Mouse (Mus musculus) forebrain, embryonic 15.5 days (tissue): ENCODE measurements around the gene Gm21988. TPM values are rescaled to one million over a fixed set of nuclear protein-coding genes. Genes with fewer than 3 reads are reported as not detected.

Source experiments
- ATAC-seq: fragments of 200-750 bp; cut with Nextera tagmentation; replicated peaks from 2 replicates; pipeline ENCODE4 v1.8.0; 2017; ENCODE audit warnings: mild to moderate bottlenecking, moderate TSS enrichment, moderate library complexity
- H3K27ac ChIP-seq: fragments of 300-500 bp; sonication (generic); replicated peaks from 2 replicates; pipeline ENCODE4 v1.5.1; 2015; ENCODE audit warnings: mild to moderate bottlenecking, inconsistent platforms
- H3K27me3 ChIP-seq: fragments of 300-500 bp; sonication (generic); 2 replicates; pipeline ENCODE4 v1.6.1; 2015; ENCODE audit warnings: inconsistent platforms
- H3K36me3 ChIP-seq: fragments of 300-500 bp; sonication (generic); 2 replicates; pipeline ENCODE4 v1.6.1; 2015; ENCODE audit warnings: mild to moderate bottlenecking, inconsistent platforms
- H3K4me1 ChIP-seq: fragments of 300-500 bp; sonication (generic); 2 replicates; pipeline ENCODE4 v1.6.1; 2015; ENCODE audit warnings: inconsistent platforms
- H3K4me2 ChIP-seq: fragments of 300-500 bp; sonication (generic); replicated peaks from 2 replicates; pipeline ENCODE4 v1.6.1; 2015; ENCODE audit warnings: mild to moderate bottlenecking, inconsistent platforms
- H3K4me3 ChIP-seq: fragments of 300-500 bp; sonication (generic); 2 replicates; pipeline ENCODE4 v1.5.1; 2015; ENCODE audit warnings: mild to moderate bottlenecking, inconsistent platforms
- H3K9ac ChIP-seq: fragments of 300-500 bp; sonication (generic); replicated peaks from 2 replicates; pipeline ENCODE4 v1.6.1; 2015; ENCODE audit warnings: mild to moderate bottlenecking, inconsistent platforms
- H3K9me3 ChIP-seq: fragments of 300-500 bp; sonication (generic); 2 replicates; pipeline ENCODE4 v1.6.1; 2016; ENCODE audit warnings: inconsistent platforms
- WGBS: fragments of 180-500 bp; shearing (Covaris S2); methylation state at CpG from one replicate; pipeline ENCODE4 v1.1.7; 2015; ENCODE audit warnings: mixed read lengths; 5-methylcytosine and 5-hydroxymethylcytosine counted together
- polyA plus RNA-seq: library from polyadenylated mRNA; unstranded; fragments of >200 nt; fragmentation: Nextera tagmentation; extraction: Ambion mirVana; gene quantifications from 2 replicates; pipeline ENCODE4 v1.2.1, GENCODE M21; 2015

Gene Gm21988
- polyA plus RNA-seq, 1 experiment from 2014 or later: 12.9 TPM

DNA sequence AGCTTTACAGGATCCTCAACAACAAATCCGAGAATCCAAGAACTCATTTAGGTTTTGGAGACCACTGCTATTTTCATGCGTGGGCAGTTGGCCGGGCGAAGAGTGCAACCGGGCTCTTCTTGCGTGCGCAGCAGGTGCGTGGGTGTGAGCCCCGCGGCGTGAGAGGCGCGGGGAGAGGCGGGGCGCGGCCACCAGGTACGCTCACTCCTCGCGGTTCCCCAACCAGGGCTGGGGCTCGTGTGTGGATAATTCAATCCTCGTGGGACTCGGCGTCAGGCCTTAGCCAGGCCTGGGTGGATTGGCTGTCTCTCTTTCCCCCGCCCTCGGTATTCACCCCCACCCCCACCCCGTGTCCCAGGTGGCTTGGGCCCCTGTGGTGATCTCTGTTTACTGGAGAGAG lies 25.9 kb downstream of the Gm21988 start:
- peak; percentile 36; the same call in 1 of the 2 replicates for ATAC-seq
- 3% methylated on average over 26 of the region's 26 CpGs for WGBS
- Histone ChIP-seq H3K27ac (no peak overlapping the region), H3K9me3 (no peaks in the 10 kb centered on the region), H3K4me1 (peaks cover 23% of the 10 kb centered on the region), H3K9ac (peak overlapping the region; percentile 41), H3K4me3 (peak overlapping the region; percentile 39), H3K4me2 (peak overlapping the region; percentile 65), H3K27me3 (peaks cover 49% of the 10 kb centered on the region), H3K36me3 (peaks cover 3% of the 10 kb centered on the region; the same call in 1 of the 2 replicates)

DNA sequence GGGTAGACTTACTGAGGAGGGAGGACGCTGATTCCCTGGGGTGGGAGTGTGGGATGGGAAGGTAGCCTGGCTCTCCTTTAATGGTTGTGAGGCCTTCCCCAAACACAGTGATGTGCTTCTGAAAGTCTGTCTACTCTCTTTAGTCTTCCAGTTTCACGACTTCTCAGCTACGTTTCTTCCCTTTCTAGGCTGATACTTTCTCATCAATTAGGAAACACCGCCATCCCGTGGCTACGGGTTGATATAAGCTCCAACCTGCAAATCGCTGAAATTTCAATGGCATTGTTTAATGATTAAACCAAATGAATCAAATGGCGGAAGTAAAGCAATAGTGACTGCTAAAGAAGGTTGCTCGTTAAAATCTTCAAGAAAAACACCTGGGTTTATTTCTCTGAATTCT lies 26.7 kb downstream of the Gm21988 start:
- H3K36me3 ChIP-seq: peaks cover 3% of the 10 kb centered on the region; the same call in 1 of the 2 replicates
- WGBS: 6% methylated on average over 9 of the region's 9 CpGs
- no peak overlapping the region for H3K27ac ChIP-seq
- no peak overlapping the region for H3K4me2 ChIP-seq
- no peak overlapping the region for H3K9ac ChIP-seq
- peaks cover 18% of the 10 kb centered on the region for H3K4me1 ChIP-seq
- no peaks in the 10 kb centered on the region for H3K9me3 ChIP-seq
- no peak overlapping the region; the same call in 1 of the 2 replicates for H3K4me3 ChIP-seq
- ATAC-seq: no peak
- peaks cover 49% of the 10 kb centered on the region for H3K27me3 ChIP-seq

DNA sequence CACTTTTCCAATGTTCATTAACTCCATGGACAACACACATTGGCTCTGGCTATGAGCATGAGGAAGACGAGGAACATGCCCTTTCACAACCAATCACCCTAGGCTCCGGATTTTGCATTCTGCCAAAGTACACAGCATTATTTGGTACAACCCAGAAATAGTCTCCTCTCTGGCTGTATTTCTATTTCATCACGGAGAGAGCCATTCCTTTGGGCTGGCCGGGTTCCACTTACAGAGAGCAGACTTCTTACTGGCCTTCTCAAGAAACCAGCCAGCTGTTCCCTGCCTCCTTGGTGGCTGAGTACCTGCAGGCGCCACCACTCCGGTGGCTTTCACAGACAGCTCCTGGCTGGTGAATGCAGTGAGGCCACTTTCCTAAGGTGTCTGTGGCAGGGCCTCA lies 27.2 kb downstream of the Gm21988 start, which contains the start of gene Slc16a11:
TSS of gene Slc16a11 (plus strand) at position 330 of the 400 bp plus-strand sequence.
- Histone ChIP-seq H3K27ac (no peak within 1 kb of the TSS), H3K9me3 (no peaks in the 10 kb centered on the region), H3K4me3 (peak within 1 kb of the TSS; percentile 39), H3K36me3 (peaks cover 3% of the 10 kb centered on the region; the same call in 1 of the 2 replicates), H3K9ac (0 out of 2 replicates have a peak within 1 kb of the TSS, but pooled peaks have one; percentile 41), H3K4me2 (peak within 1 kb of the TSS; percentile 65), H3K4me1 (peaks cover 18% of the 10 kb centered on the region), H3K27me3 (peaks cover 49% of the 10 kb centered on the region)
- no peak for ATAC-seq
- WGBS: 66% methylated on average over 6 of the region's 6 CpGs

DNA sequence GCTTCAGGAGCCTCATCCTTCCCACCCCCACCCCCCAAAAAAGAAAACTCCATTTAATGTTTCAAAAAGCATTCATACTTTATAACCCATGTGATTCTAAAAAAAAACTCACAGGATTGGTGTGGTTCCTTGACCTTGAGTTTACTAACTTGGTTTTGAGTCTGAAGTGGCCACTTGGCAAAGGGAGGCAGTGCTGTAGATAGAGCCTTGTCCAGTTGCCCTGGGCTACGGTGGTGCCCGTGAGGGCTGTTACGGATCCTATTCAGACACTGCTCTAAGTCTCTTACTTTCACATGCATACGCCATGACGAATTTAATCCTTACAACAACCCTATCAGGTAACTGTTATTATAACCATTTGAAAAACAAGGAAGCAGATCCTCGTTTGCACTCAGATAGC lies 27.7 kb downstream of the Gm21988 start:
- no peak for ATAC-seq
- peaks cover 18% of the 10 kb centered on the region for H3K4me1 ChIP-seq
- peaks cover 47% of the 10 kb centered on the region for H3K27me3 ChIP-seq
- H3K4me3 ChIP-seq: no peak overlapping the region
- 72% methylated on average over 6 of the region's 6 CpGs for WGBS
- no peak overlapping the region for H3K27ac ChIP-seq
- H3K4me2 ChIP-seq: no peak overlapping the region
- peaks cover 3% of the 10 kb centered on the region; the same call in 1 of the 2 replicates for H3K36me3 ChIP-seq
- H3K9ac ChIP-seq: no peak overlapping the region
- no peaks in the 10 kb centered on the region for H3K9me3 ChIP-seq

GRCm38 (mm10) chr11:70210681-70211080 lies 28.9 kb downstream of the Gm21988 start:
- no peak overlapping the region for H3K4me2 ChIP-seq
- ATAC-seq: no peak
- H3K27me3 ChIP-seq: peaks cover 36% of the 10 kb centered on the region
- WGBS: 96% methylated on average over 2 of the region's 2 CpGs
- H3K4me1 ChIP-seq: peaks cover 18% of the 10 kb centered on the region
- H3K4me3 ChIP-seq: no peak overlapping the region
- no peak overlapping the region for H3K9ac ChIP-seq
- no peak overlapping the region for H3K27ac ChIP-seq
- H3K9me3 ChIP-seq: no peaks in the 10 kb centered on the region
- no peaks in the 10 kb centered on the region for H3K36me3 ChIP-seq

GRCm38 (mm10) chr11:70208778-70209388 lies 30.7 kb downstream of the Gm21988 start:
- no peak overlapping the region for H3K27ac ChIP-seq
- 79% methylated on average over 5 of the region's 5 CpGs for WGBS
- ATAC-seq: no peak
- peaks cover 7% of the 10 kb centered on the region for H3K4me1 ChIP-seq
- no peak overlapping the region for H3K9ac ChIP-seq
- no peak overlapping the region for H3K4me2 ChIP-seq
- H3K4me3 ChIP-seq: no peak overlapping the region
- no peaks in the 10 kb centered on the region for H3K9me3 ChIP-seq
- H3K36me3 ChIP-seq: no peaks in the 10 kb centered on the region
- H3K27me3 ChIP-seq: peaks cover 18% of the 10 kb centered on the region

DNA sequence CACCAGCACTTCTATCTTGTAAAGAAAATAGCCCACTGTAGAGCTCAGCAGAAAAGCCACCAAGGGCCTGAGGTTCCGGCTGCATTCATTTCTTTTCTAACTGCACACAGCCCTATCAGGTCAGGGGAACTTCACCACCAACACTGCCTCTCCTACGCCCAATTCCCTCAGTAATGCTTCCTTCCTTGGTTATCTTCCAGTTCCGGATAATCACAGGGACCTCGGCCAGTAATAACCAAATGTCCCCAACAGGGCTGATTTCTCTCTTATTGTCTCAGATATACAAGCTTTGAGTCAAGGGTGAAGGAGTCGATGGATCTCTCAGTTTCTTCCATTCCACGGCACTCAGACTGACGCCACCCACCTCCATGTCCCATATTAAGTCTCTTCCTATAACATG lies 32.3 kb downstream of the Gm21988 start:
- H3K4me1 ChIP-seq: no peaks in the 10 kb centered on the region
- H3K9me3 ChIP-seq: no peaks in the 10 kb centered on the region
- H3K27ac ChIP-seq: no peak overlapping the region
- H3K4me3 ChIP-seq: no peak overlapping the region
- no peak overlapping the region for H3K9ac ChIP-seq
- no peaks in the 10 kb centered on the region for H3K36me3 ChIP-seq
- ATAC-seq: no peak
- 85% methylated on average over 7 of the region's 7 CpGs for WGBS
- H3K4me2 ChIP-seq: no peak overlapping the region
- peaks cover 3% of the 10 kb centered on the region; the same call in 1 of the 2 replicates for H3K27me3 ChIP-seq

DNA sequence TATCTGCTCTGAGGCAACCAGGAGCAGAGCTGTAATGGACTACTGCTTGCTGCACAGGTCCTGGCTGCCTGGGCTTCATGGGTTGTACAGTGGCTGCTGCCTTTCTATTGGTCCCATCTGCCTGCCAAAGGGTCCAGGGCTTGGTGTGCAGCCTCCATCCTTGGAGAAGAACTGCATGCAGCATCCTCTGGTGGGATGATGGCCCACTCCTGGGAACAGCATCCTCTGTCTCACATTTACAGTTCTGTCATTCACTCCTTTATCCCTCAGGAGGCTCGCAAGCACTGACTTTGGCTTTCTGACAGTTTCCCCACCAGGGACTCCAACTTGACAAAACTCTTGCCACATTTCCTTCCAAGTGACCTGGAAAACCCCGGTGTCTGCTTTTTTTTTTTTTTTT lies 32.8 kb downstream of the Gm21988 start:
- Histone ChIP-seq H3K4me1 (no peaks in the 10 kb centered on the region), H3K27ac (no peak overlapping the region), H3K4me2 (no peak overlapping the region), H3K4me3 (no peak overlapping the region), H3K36me3 (no peaks in the 10 kb centered on the region), H3K9me3 (no peaks in the 10 kb centered on the region), H3K27me3 (no peaks in the 10 kb centered on the region), H3K9ac (no peak overlapping the region)
- ATAC-seq: no peak
- 92% methylated on average over 2 of the region's 2 CpGs for WGBS

DNA sequence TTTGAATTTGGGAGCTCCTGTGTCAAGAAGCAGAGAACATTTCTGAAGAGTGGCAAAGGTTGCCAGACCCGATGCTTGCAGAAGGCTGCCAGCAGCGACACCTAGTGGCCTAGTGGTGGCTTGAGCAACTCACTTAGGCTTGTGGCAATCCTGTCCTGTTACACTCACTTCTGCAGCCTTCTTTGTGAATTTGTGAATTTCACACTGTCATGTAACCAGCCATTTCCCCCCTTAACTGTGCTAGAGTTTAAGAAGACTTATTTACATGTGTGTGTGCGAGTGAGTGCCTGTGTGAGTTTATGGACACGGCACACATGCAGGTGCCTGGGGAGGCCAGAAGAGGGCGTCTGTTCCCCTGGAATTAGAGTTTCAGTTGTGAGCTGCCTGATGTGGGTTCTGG lies 37.9 kb downstream of the Gm21988 start:
- Histone ChIP-seq H3K9me3 (no peaks in the 10 kb centered on the region), H3K27me3 (no peaks in the 10 kb centered on the region), H3K36me3 (no peaks in the 10 kb centered on the region), H3K9ac (no peak overlapping the region), H3K4me1 (no peaks in the 10 kb centered on the region), H3K4me3 (no peak overlapping the region), H3K27ac (no peak overlapping the region), H3K4me2 (no peak overlapping the region)
- WGBS: 46% methylated on average over 5 of the region's 5 CpGs
- no peak for ATAC-seq

GRCm38 (mm10) chr11:70200036-70200608 lies 39.5 kb downstream of the Gm21988 start:
- H3K36me3 ChIP-seq: no peaks in the 10 kb centered on the region
- H3K9me3 ChIP-seq: no peaks in the 10 kb centered on the region
- H3K9ac ChIP-seq: no peak overlapping the region
- no peak overlapping the region for H3K4me2 ChIP-seq
- no peaks in the 10 kb centered on the region for H3K27me3 ChIP-seq
- WGBS: 92% methylated on average over 5 of the region's 5 CpGs
- H3K4me3 ChIP-seq: no peak overlapping the region
- H3K27ac ChIP-seq: no peak overlapping the region
- ATAC-seq: no peak
- H3K4me1 ChIP-seq: no peaks in the 10 kb centered on the region

GRCm38 (mm10) chr11:70199107-70199506 lies 40.5 kb downstream of the Gm21988 start:
- Histone ChIP-seq H3K27me3 (no peaks in the 10 kb centered on the region), H3K4me1 (no peaks in the 10 kb centered on the region), H3K27ac (no peak overlapping the region), H3K4me2 (no peak overlapping the region), H3K9me3 (no peaks in the 10 kb centered on the region), H3K36me3 (no peaks in the 10 kb centered on the region), H3K9ac (no peak overlapping the region), H3K4me3 (no peak overlapping the region)
- ATAC-seq: no peak
- WGBS: 84% methylated on average over 8 of the region's 8 CpGs

- no peak overlapping the region for H3K27ac ChIP-seq
- H3K9me3 ChIP-seq: no peaks in the 10 kb centered on the region
- no peaks in the 10 kb centered on the region for H3K36me3 ChIP-seq
- H3K9ac ChIP-seq: no peak overlapping the region
- H3K4me1 ChIP-seq: no peaks in the 10 kb centered on the region
- no peak for ATAC-seq
- no peaks in the 10 kb centered on the region for H3K27me3 ChIP-seq
- no peak overlapping the region for H3K4me3 ChIP-seq
- H3K4me2 ChIP-seq: no peak overlapping the region
- 88% methylated on average over 3 of the region's 3 CpGs for WGBS
These were observed 41.3 kb downstream of the Gm21988 start for GRCm38 (mm10) chr11:70198332-70198731.
